Mouse (Mus musculus): ENCODE results near the gene Tomm70a. TPM values are rescaled to one million over a fixed set of nuclear protein-coding genes. Genes with fewer than 3 reads are reported as not detected.
"Not testable (repeated sequence)": the region's sequence is repeated elsewhere in the genome, so short reads cannot be mapped to it uniquely, and the experiment has no call there.

The Tomm70a gene
- total RNA-seq, 2 experiments from 2014 or later = 11.4 to 16.8 TPM

DNA sequence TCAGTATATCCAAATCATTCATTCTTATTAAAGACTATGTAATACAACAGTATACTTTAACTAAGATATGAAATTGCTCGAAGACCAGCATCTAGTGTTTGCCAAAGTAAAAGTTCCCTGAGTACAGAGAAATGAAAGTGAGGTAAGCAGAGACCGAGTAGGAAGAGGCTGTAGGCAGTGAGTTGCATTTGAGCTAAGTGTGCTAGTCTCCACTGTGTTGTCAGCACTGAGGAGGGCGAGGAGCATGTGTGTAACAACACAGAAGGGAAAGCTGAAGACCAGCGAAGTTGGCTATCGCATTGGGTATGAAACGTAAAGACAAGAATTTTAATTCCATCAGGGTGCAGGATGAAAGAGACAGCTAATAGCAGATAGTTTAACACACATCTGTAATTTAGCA is 12.1 kb downstream of the Tomm70a start:
- no peak for ATAC-seq (replicated peaks; ENCODE audit: low FRiP score, poor library complexity, severe bottlenecking)

DNA sequence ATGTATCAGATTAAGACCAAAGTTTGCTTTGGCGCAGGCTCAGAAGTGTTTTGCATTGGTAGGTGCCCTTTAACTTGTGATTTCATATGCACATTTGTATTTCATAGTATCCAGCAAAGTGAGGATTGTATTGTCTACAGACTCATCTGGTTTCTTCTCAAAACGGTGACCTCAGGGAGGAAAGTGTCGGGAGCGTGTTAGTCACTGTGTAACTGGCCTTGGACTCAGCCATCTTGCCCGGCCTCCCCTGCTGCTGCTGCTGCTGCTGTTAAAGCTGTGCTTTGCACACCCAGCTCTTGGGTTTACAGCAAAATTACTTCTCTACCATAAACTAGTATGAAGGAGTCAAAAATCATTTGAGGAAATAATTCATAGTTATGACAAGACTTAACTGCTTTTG is 23.2 kb downstream of the Tomm70a start:
- ATAC-seq (replicated peaks; ENCODE audit: low FRiP score, poor library complexity, severe bottlenecking) = no peak

DNA sequence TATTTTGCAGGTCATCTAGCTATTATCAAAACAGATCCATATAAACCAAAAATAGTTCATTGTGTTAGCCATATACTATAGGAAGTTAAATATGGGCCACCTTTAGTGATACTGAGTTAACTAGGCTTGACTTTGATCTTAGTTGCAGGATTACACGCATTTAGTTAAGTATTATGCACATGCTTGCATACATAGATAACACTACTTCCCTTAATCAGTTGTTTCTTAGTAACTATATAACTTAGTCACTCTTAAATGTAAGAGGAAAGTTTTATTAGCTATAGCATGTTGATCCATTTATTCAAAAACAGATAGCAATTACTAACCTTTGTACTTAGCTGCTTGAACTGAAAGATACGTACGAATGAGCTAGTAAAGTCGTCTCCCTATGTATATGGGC is 29.9 kb downstream of the Tomm70a start:
- ATAC-seq (replicated peaks; ENCODE audit: low FRiP score, poor library complexity, severe bottlenecking) = no peak

- ATAC-seq (replicated peaks; ENCODE audit: low FRiP score, poor library complexity, severe bottlenecking) = no peak
Observed at GRCm38 (mm10) chr16:57155899-57156298, 34.4 kb downstream of the Tomm70a start.

DNA sequence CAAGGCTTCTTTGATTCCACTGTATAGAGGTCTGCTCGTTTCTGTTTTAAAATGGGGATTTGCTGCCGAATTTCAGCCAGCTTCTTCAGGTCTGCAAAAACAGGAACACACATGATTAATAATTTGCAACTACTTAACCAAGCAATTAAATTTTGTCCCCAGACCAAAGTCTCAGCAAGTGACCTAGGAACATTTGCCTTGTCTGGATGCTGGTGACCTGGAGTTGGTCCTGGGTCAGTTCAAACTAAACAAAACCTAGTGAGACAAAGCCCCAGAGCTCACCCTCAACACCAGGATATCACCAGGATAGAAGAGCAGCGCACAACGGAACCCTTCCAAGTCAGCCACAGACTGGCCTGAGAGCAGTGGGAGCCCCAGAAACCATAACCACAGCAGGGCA is 35.6 kb downstream of the Tomm70a start:
- no peak for ATAC-seq (replicated peaks; ENCODE audit: low FRiP score, poor library complexity, severe bottlenecking)

- ATAC-seq (replicated peaks; ENCODE audit: low FRiP score, poor library complexity, severe bottlenecking) = no peak
Observed at GRCm38 (mm10) chr16:57157728-57158127, 36.2 kb downstream of the Tomm70a start.

GRCm38 (mm10) chr16:57159835-57160234 is 38.3 kb downstream of the Tomm70a start:
- ATAC-seq (replicated peaks; ENCODE audit: low FRiP score, poor library complexity, severe bottlenecking) = no peak

DNA sequence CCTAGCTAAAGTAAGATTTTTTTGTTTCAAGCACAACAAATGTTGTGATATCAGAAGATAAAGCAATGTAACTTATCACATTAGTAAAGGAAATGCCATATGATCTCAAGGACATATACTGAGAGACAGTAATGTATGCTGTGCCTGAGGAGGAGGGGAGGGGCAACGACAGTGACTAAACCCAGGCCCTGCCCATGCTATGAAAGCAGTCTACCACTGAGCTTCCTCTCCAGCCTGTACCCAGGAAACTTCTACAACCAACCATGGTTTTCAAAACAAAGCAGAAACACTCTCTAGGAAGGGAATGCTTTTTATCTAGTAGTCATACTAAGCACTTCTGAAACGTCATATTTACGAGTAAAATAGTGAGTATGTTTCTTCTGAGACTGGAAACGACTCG is 41.3 kb downstream of the Tomm70a start:
- no peak for ATAC-seq (replicated peaks; ENCODE audit: low FRiP score, poor library complexity, severe bottlenecking)

- ATAC-seq (replicated peaks; ENCODE audit: low FRiP score, poor library complexity, severe bottlenecking) = no peak
Observed at GRCm38 (mm10) chr16:57163694-57164093, 42.2 kb downstream of the Tomm70a start.

- ATAC-seq (replicated peaks; ENCODE audit: low FRiP score, poor library complexity, severe bottlenecking) = no peak
Observed at GRCm38 (mm10) chr16:57165157-57165556, 43.7 kb downstream of the Tomm70a start.

DNA sequence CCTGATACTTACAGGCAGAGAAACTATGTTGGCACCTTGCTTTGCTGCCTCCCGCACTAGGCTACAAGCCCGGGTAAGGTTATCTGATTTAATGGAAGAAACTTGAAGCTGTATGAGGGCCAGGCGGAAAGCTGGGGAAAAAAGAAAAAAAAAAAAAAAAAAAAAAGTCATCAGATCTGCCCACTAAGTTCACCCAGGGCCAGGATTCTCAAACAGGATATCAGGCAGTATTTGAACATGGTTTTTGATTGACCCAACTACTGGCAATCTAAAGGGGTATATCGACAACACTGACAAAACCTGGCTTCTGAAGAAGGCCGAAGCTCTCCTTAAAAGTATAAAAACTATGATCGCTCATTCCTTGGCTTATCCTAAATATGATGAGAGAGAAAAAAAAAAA is 44.6 kb downstream of the Tomm70a start:
- no peak for ATAC-seq (replicated peaks; ENCODE audit: low FRiP score, poor library complexity, severe bottlenecking)

- peak; percentile 98 for ATAC-seq (replicated peaks; ENCODE audit: low FRiP score, poor library complexity, severe bottlenecking)
Observed at GRCm38 (mm10) chr16:57166611-57167513, 45.4 kb downstream of the Tomm70a start, which contains the start of gene Nit2. Gene Nit2, minus strand, starts transcription at chr16:57167341.

GRCm38 (mm10) chr16:57167514-57167912 is 46.0 kb downstream of the Tomm70a start:
- peak; percentile 22; the same call in 1 of the 2 replicates for ATAC-seq (replicated peaks; ENCODE audit: low FRiP score, poor library complexity, severe bottlenecking)

DNA sequence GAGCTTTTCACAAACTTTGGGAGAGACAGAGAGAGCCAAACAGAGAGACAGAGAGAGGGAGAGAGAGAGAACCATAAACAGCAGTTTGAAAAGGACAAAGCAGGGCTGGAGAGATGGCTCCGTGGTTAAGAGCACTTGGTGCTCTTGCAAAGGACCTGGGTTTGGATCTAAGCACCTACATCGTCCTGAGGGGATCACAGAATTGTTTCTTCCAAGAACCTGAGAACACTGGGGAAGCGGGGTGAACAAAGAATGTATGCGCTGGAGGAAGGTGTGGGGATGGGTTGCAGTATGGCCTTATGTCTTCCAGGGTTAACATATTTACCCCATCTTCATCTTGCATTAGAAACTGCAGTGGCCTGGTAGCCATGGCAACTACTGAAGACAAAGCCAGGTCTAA is 46.7 kb downstream of the Tomm70a start:
- no peak for ATAC-seq (replicated peaks; ENCODE audit: low FRiP score, poor library complexity, severe bottlenecking)

DNA sequence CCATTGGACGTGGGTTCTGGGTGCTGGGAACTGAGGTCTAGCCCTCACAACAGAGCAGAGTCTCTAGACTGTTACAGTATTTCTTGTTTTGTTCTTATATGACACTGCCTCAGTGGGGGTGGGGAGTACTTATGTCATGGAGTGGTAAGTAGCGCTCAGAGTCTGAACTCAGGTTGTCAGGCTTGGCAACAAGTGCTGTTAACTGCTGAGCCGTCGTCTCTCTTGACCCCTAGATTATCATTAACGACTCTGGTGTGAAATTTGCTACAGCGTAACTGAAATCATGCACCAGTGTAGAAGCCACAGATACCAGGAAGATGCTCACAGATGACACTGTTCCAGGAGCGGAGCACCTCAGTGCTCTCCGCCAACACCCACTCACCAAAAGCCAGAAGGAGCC is 49.7 kb downstream of the Tomm70a start:
- no peak for ATAC-seq (replicated peaks; ENCODE audit: low FRiP score, poor library complexity, severe bottlenecking)

- ATAC-seq (replicated peaks; ENCODE audit: low FRiP score, poor library complexity, severe bottlenecking) = no peak
Observed at GRCm38 (mm10) chr16:57171570-57171969, 50.1 kb downstream of the Tomm70a start.

DNA sequence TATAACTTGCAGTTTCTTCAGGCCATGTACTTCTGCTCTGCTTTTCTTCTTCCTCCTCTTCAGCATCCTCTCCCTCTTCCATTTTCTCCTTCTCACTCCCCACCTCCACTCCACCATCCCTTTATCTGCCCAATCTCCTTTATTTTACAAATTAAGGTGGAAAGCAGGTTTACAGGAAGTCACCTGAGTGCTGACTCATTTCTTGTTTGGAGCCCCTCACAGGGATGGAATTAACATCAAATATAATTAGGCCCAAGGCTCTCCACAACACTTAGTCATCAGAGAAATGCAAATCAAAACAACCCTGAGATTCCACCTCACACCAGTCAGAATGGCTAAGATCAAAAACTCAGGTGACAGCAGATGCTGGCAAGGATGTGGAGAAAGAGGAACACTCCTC is 53.0 kb downstream of the Tomm70a start:
- not testable (repeated sequence) for ATAC-seq (replicated peaks; ENCODE audit: low FRiP score, poor library complexity, severe bottlenecking)

DNA sequence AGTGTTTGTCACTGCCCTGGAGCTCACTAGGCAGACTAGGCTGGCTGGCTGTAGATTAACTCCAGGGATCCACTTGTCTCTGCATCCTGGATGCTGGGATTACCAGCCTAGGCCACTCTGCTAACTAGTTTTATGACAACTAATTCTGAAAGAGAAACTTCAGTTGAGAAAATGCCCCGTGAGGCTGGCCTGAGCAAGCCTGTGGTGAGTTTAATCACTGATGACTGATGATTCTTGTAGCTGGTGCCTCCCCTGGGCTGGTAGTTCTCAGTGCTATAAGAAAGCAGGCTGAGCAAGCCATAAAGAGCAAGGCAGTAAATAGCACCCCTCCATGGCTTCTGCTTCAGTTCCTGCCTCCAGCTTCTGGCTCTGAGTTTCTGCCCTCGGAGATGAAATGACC is 54.2 kb downstream of the Tomm70a start:
- ATAC-seq (replicated peaks; ENCODE audit: low FRiP score, poor library complexity, severe bottlenecking) = no peak

DNA sequence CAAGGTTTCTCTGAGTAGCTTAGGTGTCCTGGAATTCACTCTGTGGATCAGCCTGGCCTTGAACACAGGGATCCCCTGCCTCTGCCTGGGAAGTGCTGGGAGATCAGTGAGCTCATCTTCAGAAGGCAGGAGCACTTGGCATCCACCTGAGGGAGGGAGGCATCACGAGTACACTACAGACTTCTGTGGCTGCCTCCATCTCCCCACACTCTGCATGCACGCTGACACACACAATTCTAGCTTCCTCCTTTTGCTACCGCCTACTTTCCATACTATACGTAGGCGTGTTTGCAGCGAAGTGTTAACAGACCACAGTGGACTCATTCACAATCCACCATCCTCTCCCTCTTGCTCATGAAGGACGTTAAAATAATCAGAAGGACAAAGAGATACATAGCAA is 54.8 kb downstream of the Tomm70a start:
- ATAC-seq (replicated peaks; ENCODE audit: low FRiP score, poor library complexity, severe bottlenecking) = no peak

GRCm38 (mm10) chr16:57177254-57177653 is 55.8 kb downstream of the Tomm70a start:
- ATAC-seq (replicated peaks; ENCODE audit: low FRiP score, poor library complexity, severe bottlenecking) = peak; percentile 68; the same call in 1 of the 2 replicates

DNA sequence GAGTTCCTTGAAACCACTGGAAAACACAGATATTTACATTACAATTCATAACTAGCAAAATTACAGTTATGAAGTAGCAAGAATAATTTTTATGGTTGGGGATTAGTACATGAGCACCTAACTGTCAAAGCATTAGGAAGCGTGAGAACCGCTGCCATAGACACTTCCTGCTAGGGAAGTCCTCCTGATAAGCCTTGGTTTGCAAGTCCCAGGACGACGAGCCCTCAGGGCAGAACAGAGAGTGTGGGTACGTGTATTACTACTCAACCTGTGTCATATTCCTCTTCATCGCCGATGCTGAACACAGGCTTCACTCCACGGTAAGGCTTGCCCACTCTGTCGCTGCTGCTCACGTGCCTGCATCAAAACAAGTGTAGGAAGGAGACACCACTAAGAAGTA is 56.2 kb downstream of the Tomm70a start:
- no peak for ATAC-seq (replicated peaks; ENCODE audit: low FRiP score, poor library complexity, severe bottlenecking)

- no peak for ATAC-seq (replicated peaks; ENCODE audit: low FRiP score, poor library complexity, severe bottlenecking)
Observed at GRCm38 (mm10) chr16:57181180-57181579, 59.7 kb downstream of the Tomm70a start.
